Mouse (Mus musculus) bone marrow, adult 2 months (tissue): ENCODE data around the gene Sectm1a. TPM values are rescaled to one million over a fixed set of nuclear protein-coding genes. Genes with fewer than 3 reads are reported as not detected.
"Not testable (repeated sequence)": the region's sequence is repeated elsewhere in the genome, so short reads cannot be mapped to it uniquely, and the experiment has no call there.

Experiments used
- H3K27ac ChIP-seq: fragments of 200-500 bp; 2 replicates; pipeline ENCODE4 v1.5.1; 2012; ENCODE audit warnings: low read depth, mild to moderate bottlenecking, control low read depth, inconsistent platforms, low read length; ENCODE audit not compliant: control insufficient read depth, poor library complexity, insufficient read depth
- H3K4me1 ChIP-seq: fragments of 200-500 bp; 2 replicates; pipeline ENCODE4 v1.6.1; 2011; ENCODE audit warnings: low read length; ENCODE audit not compliant: control insufficient read depth, insufficient read depth
- H3K4me3 ChIP-seq: fragments of 200-500 bp; replicated peaks from 2 replicates; pipeline ENCODE3; 2011; ENCODE audit warnings: mild to moderate bottlenecking, low read depth, low read length, control low read depth; ENCODE audit not compliant: control insufficient read depth
- CTCF ChIP-seq: fragments of 200-500 bp; IDR thresholded peaks from 2 replicates; pipeline ENCODE4 v1.5.1; 2011; ENCODE audit warnings: low read length, control low read depth; ENCODE audit not compliant: control insufficient read depth, insufficient read depth
- POLR2A ChIP-seq: fragments of 200-500 bp; IDR thresholded peaks from 2 replicates; pipeline ENCODE4 v1.6.1; 2011; ENCODE audit warnings: low read depth, mild to moderate bottlenecking, control low read depth, low read length, borderline replicate concordance; ENCODE audit not compliant: control insufficient read depth
- WGBS: fragments of 180-500 bp; shearing (Covaris S2); methylation state at CpG from one replicate; pipeline ENCODE4 v1.1.7; 2018; 5-methylcytosine and 5-hydroxymethylcytosine counted together
- polyA plus RNA-seq: library from polyadenylated mRNA; stranded (reverse); fragments of >200 nt; gene quantifications from 2 replicates; pipeline ENCODE4 v1.2.4, GENCODE M21; 2011; ENCODE audit warnings: low replicate concordance; ENCODE audit not compliant: missing spikeins, insufficient read depth, insufficient read length

Gene Sectm1a
- polyA plus RNA-seq, 1 experiment: not detected

DNA sequence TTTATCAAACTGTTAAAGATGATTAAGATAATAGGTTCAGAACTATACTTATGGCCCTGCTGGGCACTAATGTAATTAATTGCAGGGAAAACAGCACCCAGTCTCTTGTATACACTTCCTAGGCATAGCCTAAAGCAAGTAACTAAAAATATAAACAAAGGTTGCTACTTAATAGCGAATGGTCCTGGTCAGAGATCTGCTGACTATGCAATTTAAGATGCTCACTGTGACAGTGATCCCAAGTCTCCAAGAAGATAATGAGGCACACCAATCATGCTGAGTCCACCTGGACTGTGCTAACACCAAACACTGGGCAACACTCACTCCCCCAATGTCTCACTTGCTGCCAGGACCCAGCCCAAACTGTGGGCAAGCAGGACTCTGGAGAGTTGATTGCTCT is 31.2 kb downstream of the Sectm1a start:
- TF ChIP-seq CTCF: no peak
- no peak for TF ChIP-seq POLR2A
- WGBS: 89% methylated on average over 1 of the region's 1 CpGs

DNA sequence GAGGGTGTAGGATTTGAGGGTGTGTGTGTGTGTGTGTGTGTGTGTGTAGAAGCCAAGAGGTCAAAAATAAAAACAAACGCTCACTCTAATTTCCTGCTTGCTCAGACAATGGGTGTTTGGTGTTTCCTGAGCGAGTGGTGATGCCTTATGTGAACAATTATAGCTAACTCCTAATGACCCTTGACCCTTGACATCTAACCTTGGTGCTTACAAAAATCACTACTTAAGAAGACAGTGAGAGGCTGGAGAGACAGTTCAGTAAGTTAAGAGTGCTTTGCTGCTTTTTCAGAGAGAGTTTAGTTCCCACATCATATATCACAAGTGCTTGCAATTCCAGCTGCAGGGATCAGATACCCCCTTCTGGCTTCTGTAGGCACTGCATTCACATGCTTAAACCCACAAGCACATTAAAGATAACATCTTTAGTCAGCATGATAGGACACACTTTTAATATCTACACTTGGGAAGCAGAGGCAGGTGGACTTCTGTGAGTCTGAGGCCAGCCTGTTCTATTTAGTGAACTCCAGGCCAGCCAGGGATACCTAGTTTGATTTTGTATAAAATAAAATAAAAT is 33.1 kb downstream of the Sectm1a start:
- H3K4me3 ChIP-seq: no peak overlapping the region
- no peaks in the 10 kb centered on the region for H3K4me1 ChIP-seq
- 70% methylated on average over 2 of the region's 2 CpGs for WGBS
- TF ChIP-seq POLR2A: no peak
- no peak for TF ChIP-seq CTCF
- no peak overlapping the region for H3K27ac ChIP-seq

More for the DNA sequence above, 31.2 kb downstream of the Sectm1a start:
- H3K4me1 ChIP-seq: no peaks in the 10 kb centered on the region
- H3K27ac ChIP-seq: no peak overlapping the region
- no peak overlapping the region for H3K4me3 ChIP-seq

DNA sequence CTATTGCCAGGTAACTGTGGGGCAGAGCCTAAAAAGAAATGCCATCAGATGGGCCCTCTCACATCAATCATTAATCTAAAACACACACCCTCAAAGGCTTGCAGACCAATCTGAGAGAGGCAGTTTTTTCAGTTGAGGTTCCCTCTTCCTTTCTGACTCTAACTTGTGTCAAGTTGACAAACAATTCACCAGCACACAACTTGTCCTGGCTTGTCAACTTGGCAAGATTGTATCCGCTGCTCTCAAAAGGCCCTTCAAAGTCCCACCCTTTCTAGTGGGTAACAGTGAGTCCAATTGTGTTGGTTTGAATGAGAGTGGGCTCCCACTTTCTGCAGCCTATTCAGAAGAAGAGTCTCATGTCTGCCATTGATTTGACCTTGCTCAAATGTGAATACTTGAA is 35.7 kb downstream of the Sectm1a start:
- Histone ChIP-seq H3K4me3 (no peak overlapping the region), H3K4me1 (no peaks in the 10 kb centered on the region), H3K27ac (no peak overlapping the region)
- TF ChIP-seq CTCF (no peak), POLR2A (no peak)
- WGBS: 59% methylated on average over 1 of the region's 1 CpGs

DNA sequence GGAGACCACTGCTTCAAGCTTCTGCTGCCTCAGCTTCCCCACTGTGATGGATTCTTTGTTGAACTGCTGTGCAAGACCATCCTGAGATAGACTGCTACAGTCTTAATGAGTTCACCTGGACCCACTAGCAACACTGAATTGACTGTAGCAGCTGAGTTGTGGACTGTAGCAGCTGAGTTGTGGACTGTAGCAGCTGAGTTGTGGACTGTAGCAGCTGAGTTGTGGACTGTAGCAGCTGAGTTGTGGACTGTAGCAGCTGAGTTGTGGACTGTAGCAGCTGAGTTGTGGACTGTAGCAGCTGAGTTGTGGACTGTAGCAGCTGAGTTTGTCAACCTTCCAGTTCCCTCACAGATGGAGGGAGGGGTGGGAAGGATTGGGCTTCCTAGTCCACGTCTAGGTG is 38.0 kb downstream of the Sectm1a start:
- not testable (repeated sequence) for H3K4me1 ChIP-seq, H3K4me3 ChIP-seq, H3K27ac ChIP-seq
- 34% methylated on average over 1 of the region's 1 CpGs for WGBS

DNA sequence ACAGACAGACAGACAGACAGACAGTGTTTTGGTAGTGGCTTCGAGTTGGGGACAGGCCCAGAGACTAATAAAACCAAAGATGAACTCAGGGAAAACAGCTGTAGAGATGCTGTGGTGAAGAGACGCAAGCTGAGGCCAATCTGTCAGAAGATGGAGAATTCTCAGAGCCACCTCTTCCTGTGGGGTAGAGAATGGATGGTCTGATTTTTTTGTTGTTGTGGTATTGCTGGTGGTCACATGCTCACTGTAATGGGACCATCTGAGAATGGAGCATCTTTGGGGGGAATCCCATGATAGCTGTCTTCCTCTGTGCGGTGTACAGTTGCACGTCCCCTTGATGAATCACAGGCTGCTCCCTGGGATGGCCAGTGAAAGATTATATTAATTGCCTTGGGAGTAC is 38.5 kb downstream of the Sectm1a start:
- Histone ChIP-seq H3K27ac (no peak overlapping the region), H3K4me3 (no peak overlapping the region), H3K4me1 (no peaks in the 10 kb centered on the region)
- WGBS: 76% methylated on average over 4 of the region's 4 CpGs
- TF ChIP-seq POLR2A: no peak
- no peak for TF ChIP-seq CTCF

DNA sequence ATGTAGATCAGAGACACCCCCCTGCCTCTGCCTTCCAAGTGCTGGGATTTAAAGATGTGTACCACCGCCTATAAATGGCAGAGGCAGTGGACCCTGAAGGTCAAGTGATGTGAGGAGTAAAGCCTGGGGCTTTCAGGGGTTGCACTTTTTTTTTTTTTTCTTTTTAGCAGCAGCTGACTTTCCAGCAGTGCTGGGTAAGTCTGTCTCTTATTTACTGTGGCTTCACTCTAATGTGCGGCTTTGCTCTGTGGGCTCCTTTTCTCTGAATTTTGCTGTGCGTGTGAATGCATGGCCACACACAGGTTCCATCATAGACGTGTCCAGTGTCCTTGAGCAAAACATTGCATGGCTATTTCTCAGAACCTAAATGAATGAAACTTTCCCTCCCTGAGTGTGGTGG is 39.4 kb downstream of the Sectm1a start:
- Histone ChIP-seq H3K4me3 (no peak overlapping the region), H3K27ac (no peak overlapping the region), H3K4me1 (no peaks in the 10 kb centered on the region)
- WGBS: 65% methylated on average over 4 of the region's 4 CpGs
- no peak for TF ChIP-seq CTCF

DNA sequence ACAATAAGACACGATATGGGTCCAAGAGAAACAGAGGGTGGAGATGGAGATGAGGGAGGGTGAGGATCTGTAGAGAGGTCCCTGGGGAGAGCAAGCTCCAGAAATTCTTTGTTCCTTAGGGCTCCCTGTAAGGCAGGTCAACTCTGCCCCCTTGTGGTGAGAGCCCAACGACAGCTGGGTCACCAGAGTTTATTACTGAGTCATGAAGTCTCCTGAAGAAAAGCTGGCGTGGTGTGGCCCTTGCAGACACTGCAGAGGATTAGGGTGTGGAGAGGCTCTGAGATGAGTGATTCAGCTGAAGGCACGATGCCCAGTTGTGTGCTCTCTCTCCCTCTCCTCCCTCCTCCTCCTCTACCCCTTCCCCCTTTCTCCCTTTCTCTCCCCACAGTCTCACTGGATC is 39.8 kb downstream of the Sectm1a start:
- WGBS: under 1% methylated on average over 4 of the region's 4 CpGs
- TF ChIP-seq POLR2A (no peak), CTCF (peak; percentile 74)
- H3K27ac ChIP-seq: no peak overlapping the region
- H3K4me3 ChIP-seq: no peak overlapping the region
- no peaks in the 10 kb centered on the region for H3K4me1 ChIP-seq

DNA sequence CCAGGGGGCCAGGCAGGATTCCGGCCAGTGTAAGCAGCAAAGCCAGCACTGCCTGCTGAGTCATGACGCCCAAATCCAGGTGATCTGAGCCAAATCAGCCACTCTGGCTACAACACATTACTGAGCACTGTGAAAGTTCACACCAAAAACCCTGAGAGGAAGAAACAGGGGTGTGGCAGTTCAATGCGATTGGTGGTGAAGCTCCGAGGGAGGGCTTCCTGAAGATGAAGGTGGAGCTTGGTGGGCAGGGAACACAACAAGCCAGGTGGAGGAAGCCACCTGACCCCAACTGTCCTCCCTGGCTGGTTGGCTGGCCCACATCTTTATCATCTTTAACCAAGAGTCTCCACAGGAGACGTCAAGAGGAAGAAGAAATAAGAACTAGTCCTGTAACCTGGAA is 41.7 kb downstream of the Sectm1a start, which contains the start of gene Cd7:
Gene Cd7, minus strand, starts transcription at position 117 of the 400 bp plus-strand sequence.
- H3K4me1 ChIP-seq: no peaks in the 10 kb centered on the region; the same call in 1 of the 2 replicates
- peak within 1 kb of the TSS; percentile 42 for H3K4me3 ChIP-seq
- TF ChIP-seq POLR2A: no peak
- TF ChIP-seq CTCF: no peak
- H3K27ac ChIP-seq: peak within 1 kb of the TSS; percentile 56
- WGBS: 12% methylated on average over 5 of the region's 5 CpGs
